Mouse (Mus musculus) thymus, adult 18-20 months (tissue): ENCODE measurements around the gene Izumo1.
A peak's percentile ranks its signal among the peaks of the same experiment; 100 is the strongest.

Experiments
- DNase-seq, 2 experiments: peaks; one replicate each; pipeline ENCODE4 v3.0.0; 2022; ENCODE audit warnings: mixed read lengths in 2 of 2

Izumo1 gene

GRCm38 (mm10) chr7:45621443-45621842 lies at the start of gene Izumo1:
Izumo1 (plus strand) TSS chr7:45621811.
- DNase-seq, result no peak

GRCm38 (mm10) chr7:45571966-45572365 lies 49.6 kb upstream of the Izumo1 start:
- no peak for DNase-seq

DNA sequence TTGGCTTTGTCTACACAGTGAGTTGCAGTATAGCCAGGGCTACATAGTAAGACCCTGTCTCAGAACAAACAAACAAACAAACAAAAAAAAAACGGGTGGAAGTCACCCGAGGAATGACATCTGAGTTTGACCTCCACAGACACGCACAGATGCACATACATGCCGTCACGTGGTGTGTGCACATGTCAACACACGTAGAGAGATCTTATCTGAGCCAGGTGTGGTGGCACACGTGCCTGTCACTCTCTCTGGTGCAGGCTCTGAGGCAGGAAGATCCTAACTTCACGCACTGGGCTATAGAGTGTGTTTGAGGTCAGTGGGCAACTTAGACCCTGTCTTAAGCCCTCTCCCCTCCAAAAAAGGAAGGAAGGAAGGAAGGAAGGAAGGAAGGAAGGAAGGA lies 47.7 kb upstream of the Izumo1 start:
- peak; percentile 65 to 76 for DNase-seq

DNA sequence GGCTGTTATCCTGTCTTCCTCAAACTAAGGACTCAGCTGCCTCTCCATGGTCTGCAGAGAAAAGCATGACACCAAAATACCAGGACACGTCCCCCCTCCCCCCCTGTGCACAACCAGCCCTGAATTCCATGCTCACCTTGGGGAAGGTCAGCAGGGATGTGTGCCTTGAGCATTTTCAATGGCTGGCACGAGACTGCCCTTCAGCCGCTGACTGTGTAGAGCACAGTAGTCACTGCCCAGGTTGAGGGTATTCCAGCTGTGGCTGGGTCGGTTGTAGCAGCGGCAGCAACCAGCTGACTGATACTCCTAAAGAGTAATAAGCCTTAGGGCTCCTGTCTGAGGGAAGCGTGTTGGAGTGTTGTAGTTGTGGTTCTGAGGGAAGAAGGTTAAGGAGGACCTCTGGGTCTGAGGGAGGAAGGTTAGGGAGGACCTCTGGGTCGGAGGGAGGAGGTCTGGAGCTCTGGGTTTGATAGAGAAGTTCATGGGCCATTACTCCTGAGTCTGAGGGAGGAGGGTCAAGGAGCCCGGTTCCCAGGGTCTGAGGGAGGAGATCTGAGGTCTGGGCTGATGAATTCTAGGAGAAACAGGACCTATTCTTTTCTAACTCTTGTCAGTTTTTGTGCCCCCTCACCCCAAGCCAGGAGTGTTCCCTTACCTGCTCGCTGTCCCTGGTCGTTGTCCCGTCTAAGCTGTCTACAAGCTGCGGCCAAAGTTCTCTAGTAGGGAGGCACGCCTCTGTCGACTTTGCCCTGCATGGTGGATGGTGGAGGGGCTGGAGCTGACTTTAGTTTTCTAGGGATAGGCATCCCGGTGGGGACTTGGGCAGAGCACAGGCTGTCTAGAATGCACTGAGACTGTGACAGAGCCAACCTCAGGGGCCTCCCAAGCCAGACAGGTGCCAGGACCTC lies 46.9 kb upstream of the Izumo1 start:
- DNase-seq, result no peak

DNA sequence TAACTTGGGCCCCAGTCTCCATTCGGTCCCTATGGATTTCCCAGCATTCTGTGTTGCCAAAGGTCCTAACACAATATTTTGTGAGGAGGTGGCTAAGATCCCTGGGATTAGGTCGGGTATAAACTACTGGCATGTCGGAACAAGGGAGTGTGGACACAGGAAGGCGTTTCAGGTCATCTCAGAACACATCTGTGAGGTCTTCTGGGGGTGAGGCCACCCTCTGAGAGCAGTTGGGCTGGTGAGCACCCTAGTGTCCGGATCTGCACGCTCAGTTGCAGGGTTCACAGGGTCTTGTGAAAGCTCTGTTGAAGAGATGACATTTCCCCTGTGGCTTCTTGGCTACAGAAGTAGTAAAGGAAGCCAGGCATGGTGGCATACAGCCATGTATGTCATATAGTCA lies 35.7 kb upstream of the Izumo1 start:
- DNase-seq, result no peak

DNA sequence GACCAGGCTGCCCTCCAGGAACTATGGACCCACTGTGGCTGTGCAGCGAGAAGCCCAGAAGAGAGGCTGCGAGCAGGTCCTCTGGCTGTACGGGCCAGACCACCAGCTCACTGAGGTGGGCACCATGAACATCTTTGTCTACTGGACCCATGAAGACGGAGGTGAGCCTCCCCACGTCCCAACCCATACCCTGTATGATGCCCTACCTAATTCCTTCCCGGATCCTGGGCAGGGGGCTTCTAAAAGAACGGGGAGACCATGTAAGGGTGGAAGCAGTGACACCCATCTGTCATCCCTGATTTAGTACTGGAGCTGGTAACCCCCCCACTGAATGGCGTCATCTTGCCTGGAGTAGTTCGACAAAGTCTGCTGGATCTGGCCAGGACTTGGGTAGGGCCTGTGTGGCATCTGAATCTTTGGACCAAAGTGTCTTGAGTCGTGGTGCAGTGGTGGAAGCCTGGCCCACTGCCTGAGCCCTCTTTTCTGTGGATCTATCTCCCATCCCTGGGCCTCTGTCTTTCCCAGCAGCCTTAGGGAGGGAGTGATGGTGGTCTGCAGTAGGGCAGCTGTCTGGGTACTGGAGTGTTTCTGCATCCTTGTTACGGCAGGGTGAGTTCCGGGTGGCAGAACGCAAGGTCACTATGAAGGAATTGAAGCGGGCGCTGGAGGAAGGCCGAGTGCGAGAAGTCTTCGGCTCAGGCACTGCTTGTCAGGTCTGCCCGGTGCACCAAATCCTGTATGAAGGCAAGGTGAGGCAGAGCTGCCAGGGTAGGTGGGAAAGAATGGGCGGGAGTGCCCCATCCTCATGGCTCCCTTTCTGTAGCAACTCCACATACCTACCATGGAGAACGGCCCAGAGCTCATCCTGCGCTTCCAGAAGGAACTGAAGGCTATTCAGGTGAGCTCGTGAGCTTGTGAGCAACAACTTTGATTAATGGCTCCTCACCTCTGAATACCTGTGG lies 33.7 kb upstream of the Izumo1 start:
- no peak for DNase-seq

DNA sequence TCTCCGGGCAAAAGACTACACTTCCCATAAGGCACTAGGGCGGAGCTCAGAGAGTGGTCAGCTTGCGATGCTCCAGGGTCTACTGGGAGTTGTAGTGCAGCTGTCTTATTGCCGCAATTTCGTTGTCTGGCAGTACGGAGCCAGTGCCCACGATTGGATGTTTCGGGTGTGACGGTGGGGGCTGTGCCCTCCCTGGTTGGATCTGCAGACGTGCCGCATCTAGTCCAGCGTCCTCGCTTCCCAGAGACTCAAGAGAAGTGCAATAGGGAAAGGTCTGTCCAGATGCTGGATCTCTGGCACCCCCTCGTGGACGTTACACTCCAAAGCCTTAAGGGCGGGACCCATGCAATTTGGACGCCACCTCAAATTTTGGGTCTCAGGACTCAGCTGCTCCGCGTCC lies 32.4 kb upstream of the Izumo1 start:
- peak; percentile 68 to 74 for DNase-seq

- DNase-seq, result no peak
Measured at GRCm38 (mm10) chr7:45589898-45590297, 31.7 kb upstream of the Izumo1 start.

- no peak for DNase-seq
Measured at GRCm38 (mm10) chr7:45590874-45591273, 30.7 kb upstream of the Izumo1 start.

DNA sequence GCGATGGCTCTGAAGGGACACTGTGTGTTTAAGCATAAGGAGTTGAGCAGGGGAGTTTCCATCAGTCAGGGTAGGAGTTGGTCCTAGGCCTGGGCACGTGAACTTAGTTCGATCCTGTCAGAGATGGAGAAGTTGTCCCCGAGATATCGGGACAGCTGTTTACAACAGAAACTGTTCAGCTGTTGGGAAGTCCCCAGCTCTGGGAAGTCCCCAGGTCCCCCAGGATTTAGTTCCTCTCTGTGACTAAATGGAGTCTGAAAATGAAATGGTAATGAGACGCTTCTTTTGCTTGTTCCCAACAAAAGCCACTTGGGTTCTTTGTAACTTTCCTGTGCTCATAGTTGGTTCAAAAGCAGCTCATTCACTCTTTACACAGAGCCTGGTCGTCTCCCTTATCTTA lies 29.7 kb upstream of the Izumo1 start:
- DNase-seq, result no peak

GRCm38 (mm10) chr7:45593118-45593815 lies 28.3 kb upstream of the Izumo1 start:
- DNase-seq, result peak; percentile 46 to 49

- no peak for DNase-seq
Measured at GRCm38 (mm10) chr7:45595176-45595575, 26.4 kb upstream of the Izumo1 start.

GRCm38 (mm10) chr7:45596107-45596506 lies 25.5 kb upstream of the Izumo1 start:
- DNase-seq, result no peak

DNA sequence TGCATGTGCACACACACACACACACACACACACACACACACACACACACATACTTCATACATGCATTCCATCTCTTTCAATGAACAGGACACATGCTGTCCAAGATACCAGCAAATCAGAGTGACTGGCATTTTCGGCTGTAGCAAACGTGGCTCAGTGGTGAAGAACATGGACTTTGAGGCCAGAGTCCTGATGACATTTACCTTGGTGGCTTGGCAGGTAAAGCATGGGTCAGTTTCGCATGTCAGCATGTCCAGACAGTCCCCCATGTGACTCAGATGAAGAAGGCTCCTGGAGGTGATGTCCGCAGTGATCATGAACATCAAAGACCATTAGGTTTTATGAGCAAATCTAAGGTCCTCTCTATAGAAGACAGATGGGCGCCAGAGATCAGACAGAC lies 24.6 kb upstream of the Izumo1 start:
- DNase-seq, result no peak

- DNase-seq, result no peak
Measured at GRCm38 (mm10) chr7:45597527-45597926, 24.1 kb upstream of the Izumo1 start.

DNA sequence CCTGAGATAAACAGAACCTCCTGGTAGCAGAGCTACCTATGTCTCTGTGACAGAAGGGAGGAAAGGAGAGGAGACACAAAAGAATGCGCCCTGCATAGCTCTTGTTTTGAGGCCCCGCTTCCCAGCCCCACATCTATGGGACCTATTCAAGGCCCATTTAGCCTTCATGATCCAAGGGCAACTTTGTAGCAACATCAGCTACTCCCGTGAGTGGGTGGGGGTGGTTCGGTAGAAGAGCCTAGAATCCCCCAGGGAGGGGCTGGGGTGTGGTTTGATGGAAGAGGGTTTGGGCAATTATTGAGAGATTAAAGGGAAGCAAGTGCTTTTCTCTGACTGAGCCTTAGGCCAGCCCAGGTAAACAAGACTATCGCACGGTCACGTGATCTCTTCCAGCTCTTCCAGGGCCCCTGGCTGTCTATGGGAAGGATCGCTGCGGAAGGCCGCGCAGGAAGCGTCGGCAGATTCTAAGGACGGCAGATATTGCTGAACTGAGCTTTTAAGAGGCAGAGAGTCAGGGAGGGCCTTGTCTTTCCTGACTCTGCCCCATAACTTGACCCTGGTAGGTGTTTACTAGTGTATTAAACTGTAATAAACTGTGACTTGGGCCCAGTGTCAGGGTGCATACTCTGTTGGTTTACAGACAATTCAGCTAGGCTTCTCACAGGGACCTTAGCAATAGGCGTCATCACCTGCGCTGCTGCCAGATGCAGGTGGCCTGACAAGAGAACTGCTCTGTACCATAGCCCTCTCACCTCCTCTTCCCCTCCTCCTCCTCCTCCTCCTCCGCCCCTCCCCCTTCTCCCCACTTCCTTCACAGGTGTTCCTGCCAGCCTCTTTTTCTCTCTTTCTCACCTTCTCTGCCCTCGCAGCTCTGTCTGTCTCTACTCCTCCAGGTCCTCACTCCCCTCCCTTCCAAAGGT lies 22.4 kb upstream of the Izumo1 start:
- peak; percentile 55 to 73 for DNase-seq

DNA sequence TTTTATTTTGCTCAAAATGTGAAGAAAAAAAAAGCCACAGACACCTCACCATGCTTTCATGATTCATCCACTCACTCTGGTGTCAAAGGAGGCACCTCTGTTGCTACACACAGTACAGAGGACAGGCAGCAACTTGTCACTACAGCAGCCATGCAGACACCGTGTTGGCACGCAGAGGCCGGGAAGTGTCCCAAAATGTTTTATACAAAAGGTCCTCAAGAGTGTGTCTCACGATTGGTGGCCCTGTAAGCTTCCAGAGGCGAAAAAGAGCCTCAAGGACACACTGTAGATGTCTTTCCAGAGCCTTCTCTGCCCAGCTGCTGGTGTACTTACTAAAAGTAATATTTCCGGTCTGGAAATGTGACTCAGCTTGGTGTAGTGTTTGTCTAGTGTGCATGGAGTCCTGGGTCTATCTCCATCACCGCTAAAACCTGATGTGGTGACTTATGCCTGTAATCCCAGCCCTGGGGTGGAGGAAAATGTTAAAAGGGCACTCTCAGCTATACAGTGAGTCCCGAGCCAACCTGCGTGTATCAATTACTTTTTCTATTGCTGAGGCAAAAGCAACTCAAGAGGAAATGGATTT lies 15.8 kb upstream of the Izumo1 start:
- DNase-seq, result no peak

- DNase-seq, result no peak
Measured at GRCm38 (mm10) chr7:45609511-45609910, 12.1 kb upstream of the Izumo1 start.

DNA sequence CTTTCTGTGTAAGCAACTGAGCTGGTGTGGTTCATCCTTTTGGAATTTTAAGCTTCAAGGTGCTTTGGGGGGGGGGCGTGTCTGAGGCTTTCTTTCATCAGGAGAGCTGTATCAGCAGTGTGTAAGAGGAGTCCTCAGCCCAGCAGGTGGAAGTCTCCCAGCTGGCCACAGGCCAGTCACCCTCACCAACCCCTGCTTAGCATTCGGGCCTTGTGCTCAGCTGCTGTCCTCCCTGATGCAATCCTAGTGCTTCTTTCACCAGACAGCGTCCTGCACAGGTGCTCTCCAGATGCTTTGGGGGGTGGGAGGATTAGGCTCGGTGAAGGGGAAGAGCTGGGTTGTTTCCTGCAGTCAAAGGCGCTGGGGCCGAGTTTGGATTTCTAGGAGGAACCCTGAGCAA lies 5.3 kb upstream of the Izumo1 start:
- no peak for DNase-seq

DNA sequence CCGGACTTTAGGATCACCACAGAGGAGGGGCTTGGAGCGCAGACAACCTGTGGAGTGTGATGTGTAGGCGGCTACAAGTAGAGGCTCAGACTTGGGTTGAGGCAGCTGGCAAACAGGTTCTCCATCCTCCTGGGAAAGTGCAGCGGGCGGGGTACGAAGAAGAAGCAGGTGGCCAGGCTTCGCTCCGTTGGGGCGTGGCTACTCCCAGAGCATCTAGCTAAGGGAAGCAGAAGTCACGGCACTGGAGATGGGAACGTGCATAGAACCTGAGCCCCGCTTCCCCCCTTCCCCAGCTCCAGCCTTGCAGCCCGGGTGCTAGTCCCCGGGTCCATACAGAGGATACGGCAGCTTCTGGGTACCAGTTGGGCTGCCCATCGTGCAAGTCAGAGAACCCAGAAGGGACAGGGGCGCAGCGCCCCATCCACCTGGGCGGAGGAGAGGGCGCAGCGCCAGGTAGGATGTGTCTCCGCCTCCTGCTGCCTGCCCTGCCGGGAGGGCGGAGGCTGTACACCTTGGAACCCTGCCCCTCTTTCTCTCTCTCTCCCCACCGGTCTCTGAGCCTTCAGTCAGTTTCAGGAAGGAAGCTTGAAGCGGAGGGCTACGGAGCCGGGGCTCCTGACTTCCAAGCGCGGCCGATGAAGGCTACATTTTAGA lies 4.4 kb upstream of the Izumo1 start, which contains the start of gene Fut1:
Gene Fut1, plus strand, starts transcription at position 248 of the 654 bp plus-strand sequence.
- DNase-seq, result no peak

DNA sequence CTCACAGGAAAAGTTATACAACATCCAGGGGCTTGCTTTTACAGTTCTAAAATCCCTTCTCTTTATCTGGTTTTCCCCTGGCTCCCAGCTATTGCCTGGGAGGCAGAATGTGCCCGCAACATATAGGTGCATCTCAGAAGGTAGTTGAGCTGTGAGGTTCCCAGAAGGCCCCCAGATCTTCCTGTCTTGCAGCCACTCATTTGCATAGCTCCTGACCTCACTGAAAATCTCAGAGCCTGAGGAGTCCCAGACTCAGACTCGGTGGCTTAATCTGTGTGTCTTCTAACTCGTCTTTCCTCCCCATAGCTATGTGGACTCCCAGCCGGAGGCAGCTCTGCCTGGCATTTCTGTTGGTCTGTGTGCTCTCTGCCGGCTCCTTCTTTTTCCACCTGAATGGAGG lies 3.3 kb upstream of the Izumo1 start:
- DNase-seq, result no peak
